Mouse (Mus musculus) kidney, embryonic 15.5 days (tissue): ENCODE measurements around the gene Hus1b. TPM values are rescaled to one million over a fixed set of nuclear protein-coding genes. Genes with fewer than 3 reads are reported as not detected.

Experiments used
- ATAC-seq: fragments of 200-750 bp; cut with Nextera tagmentation; replicated peaks from 2 replicates; pipeline ENCODE4 v1.8.0; 2017; ENCODE audit warnings: moderate TSS enrichment; ENCODE audit not compliant: low FRiP score
- H3K27ac ChIP-seq: fragments of 300-500 bp; sonication (generic); 2 replicates; pipeline ENCODE4 v1.5.1; 2015; ENCODE audit warnings: mild to moderate bottlenecking, inconsistent platforms
- H3K27me3 ChIP-seq: fragments of 300-500 bp; sonication (generic); 2 replicates; pipeline ENCODE4 v1.6.1; 2015; ENCODE audit warnings: inconsistent platforms
- H3K36me3 ChIP-seq: fragments of 300-500 bp; sonication (generic); 2 replicates; pipeline ENCODE4 v1.6.1; 2015; ENCODE audit warnings: inconsistent platforms
- H3K4me1 ChIP-seq: fragments of 300-500 bp; sonication (generic); 2 replicates; pipeline ENCODE4 v1.6.1; 2015; ENCODE audit warnings: inconsistent platforms
- H3K4me2 ChIP-seq: fragments of 300-500 bp; sonication (generic); 2 replicates; pipeline ENCODE4 v1.6.1; 2015; ENCODE audit warnings: moderate library complexity, mild to moderate bottlenecking, inconsistent platforms
- H3K4me3 ChIP-seq: fragments of 300-500 bp; sonication (generic); replicated peaks from 2 replicates; pipeline ENCODE4 v1.5.1; 2015; ENCODE audit warnings: mild to moderate bottlenecking, inconsistent platforms
- H3K9ac ChIP-seq: fragments of 300-500 bp; sonication (generic); 2 replicates; pipeline ENCODE4 v1.6.1; 2015; ENCODE audit warnings: mild to moderate bottlenecking, inconsistent platforms
- H3K9me3 ChIP-seq: fragments of 300-500 bp; sonication (generic); replicated peaks from 2 replicates; pipeline ENCODE4 v1.6.1; 2016; ENCODE audit warnings: inconsistent platforms
- WGBS: fragments of 180-500 bp; shearing (Covaris S2); methylation state at CpG from one replicate; pipeline ENCODE4 v1.1.7; 2015; ENCODE audit warnings: mixed read lengths; 5-methylcytosine and 5-hydroxymethylcytosine counted together
- polyA plus RNA-seq: library from polyadenylated mRNA; unstranded; fragments of >200 nt; fragmentation: Nextera tagmentation; extraction: Ambion mirVana; gene quantifications from 2 replicates; pipeline ENCODE4 v1.2.1, GENCODE M21; 2015

The Hus1b gene
- polyA plus RNA-seq, 1 experiment from 2014 or later: not detected

GRCm38 (mm10) chr13:30901387-30902041 is 46.0 kb downstream of the Hus1b start:
- Histone ChIP-seq H3K9ac (no peak overlapping the region), H3K27me3 (no peaks in the 10 kb centered on the region), H3K9me3 (no peaks in the 10 kb centered on the region), H3K27ac (no peak overlapping the region), H3K4me2 (no peak overlapping the region), H3K4me1 (no peaks in the 10 kb centered on the region), H3K36me3 (peaks cover 32% of the 10 kb centered on the region), H3K4me3 (no peak overlapping the region)
- no peak for ATAC-seq
- WGBS: 91% methylated on average over 7 of the region's 7 CpGs

Other genes with a start within 250 kb of the Hus1b start
- 0.08 and 0.25 TPM in 2 replicates for gene Irf4, start 198.5 kb downstream of the Hus1b start, polyA plus RNA-seq
- 28.0 and 29.9 TPM in 2 replicates for gene Exoc2, start 26.3 kb upstream of the Hus1b start, polyA plus RNA-seq
- gene Gm5447, start 26.4 kb upstream of the Hus1b start, polyA plus RNA-seq: 0.24 TPM in 1 of 2 replicates, not detected in the other